Mouse (Mus musculus) gonadal fat pad, adult 2 months (tissue): ENCODE data around the gene Kcnq1. TPM values are rescaled to one million over a fixed set of nuclear protein-coding genes. Genes with fewer than 3 reads are reported as not detected.
A peak's percentile ranks its signal among the peaks of the same experiment; 100 is the strongest.

Experiments used
- DNase-seq: peaks from one replicate; pipeline ENCODE4 v3.0.0-alpha.2; 2012; ENCODE audit warnings: low read depth
- polyA plus RNA-seq: library from polyadenylated mRNA; depleted of rRNA; stranded (reverse); fragments of >200 nt; gene quantifications from 2 replicates; pipeline ENCODE4 v1.2.3, GENCODE M21; 2012

Gene Kcnq1
- polyA plus RNA-seq, 1 experiment: 19.7 TPM

DNA sequence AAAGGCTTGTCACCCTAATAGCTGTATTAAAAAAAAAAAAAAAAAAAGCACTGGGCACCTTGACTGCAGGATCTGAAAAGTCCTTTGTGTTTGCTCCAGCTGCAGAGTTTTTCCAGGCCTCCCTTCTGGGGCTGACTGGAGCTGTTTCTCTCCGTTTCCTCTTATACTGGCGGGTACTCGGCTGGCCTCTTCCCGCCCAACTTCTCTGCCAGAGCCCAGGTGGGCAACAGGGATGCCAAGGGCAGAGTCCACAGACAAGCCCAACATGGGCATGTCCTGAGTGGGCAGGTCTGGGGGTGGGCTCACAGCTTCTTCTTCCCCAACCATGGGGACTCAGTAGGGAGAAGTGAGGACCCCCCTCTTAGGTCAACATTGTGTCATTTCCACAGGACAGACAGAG, 167.6 kb downstream of the Kcnq1 start:
- no peak for DNase-seq

DNA sequence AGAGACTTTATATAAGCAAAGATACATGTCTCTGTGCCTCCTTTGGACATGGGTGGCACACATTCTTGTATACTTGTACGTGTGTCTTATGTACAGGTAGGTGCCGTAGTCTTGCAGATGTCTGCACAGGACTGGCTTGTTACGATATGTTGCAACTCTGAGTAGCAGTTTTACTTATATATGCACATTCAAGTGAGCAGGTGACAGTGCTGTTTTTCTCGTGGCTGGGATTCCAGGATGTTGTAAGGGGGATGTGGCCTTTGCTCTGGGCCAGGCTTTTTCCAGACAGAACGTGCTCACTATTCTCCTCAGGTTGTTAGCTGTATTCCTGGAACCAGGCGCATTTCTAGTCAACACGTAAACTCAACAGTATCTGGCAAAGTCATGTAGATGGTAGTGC, 168.9 kb downstream of the Kcnq1 start:
- DNase-seq: no peak

DNA sequence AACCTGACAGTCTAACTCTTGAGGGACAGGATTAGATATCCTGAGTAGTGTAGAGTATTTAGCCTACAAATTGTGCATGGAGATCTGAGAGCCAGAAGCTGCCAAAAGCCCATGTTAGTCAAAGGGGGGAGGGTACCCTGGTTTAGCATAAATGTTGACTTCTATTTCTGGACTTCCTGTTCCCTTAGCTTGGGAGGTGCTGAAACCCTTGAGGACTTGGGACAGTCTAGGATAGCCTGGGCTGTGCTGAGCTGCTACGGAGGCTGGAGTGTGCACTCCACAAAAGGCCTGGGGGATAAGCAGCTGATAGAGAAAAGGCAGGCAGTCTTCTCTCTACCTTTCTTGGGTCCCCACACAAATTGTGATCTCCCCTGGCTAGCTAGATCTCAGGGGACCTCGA, 177.5 kb downstream of the Kcnq1 start:
- no peak for DNase-seq

DNA sequence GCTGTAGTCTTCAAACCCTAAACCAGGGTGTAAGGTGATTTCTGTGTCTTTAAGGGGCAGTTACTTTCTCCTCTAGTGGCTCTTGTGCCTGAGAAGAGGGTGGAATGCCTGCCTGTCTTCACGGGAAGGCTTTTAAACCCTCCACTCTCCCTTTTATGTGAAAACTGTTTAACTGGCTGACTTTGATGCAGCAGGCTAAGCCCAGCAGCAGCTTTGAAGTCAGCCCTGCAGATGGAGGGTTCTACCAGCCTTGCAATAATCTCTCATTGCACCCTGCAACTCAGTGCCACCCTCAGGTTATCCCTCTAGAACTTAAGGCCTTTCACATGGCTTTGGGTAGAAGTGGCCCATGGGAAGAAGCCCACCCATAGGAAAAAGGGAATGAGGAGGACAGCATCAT, 178.7 kb downstream of the Kcnq1 start:
- DNase-seq: no peak

DNA sequence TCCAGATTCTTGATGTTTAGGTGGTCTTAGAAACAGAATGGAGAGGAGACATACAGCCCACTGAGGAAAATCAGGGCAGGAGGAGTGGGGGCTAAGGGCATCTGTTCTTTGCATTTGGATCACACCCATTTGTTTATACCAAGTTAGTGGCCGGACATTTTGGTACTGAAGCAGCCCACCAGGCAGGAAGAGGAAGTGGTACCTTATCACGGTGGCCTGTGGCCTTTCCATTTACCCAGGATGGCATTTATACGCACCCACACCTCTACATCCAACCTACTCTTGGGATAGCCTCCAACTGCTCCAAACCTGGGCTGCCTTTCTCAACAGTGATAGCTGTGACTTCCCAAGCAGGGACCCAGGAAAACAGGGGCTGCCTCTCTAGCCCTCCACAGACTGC, 179.3 kb downstream of the Kcnq1 start:
- DNase-seq: no peak

DNA sequence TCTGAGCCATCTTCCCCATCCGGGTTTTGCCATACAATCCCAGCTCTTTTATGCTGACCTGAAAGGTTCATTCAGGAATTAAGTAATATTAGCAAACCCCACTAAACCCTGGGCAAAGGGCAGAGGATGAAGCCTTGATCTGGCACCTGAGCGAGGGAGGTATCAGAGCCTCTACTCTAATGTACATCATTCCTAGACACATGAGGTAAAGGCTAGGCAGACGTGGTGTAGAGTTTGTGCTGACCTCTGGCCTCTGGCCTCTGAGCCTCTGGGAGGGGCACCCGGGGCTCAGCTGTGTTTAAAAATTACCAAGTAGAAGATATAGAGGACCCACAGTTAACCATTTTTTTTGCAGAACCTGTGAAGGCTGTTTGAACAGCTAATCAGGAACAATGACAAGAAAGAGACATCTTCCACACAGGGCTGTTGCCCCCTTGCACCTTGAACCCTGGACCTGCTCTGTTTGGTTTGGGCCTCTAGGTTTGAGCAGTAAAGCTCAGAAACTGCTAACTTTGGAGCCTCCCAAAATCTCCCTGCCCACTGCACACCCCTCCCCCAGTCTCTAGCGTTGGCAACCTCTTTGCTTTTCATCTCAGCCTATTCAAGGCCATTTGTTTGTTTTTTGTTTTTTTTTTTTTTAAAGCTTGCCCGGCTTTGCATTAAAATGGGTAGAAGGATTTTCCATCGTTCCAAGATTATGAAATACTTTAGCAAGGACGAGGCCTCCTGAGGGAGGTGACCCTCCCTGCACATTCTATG, 180.5 kb downstream of the Kcnq1 start:
- no peak for DNase-seq

DNA sequence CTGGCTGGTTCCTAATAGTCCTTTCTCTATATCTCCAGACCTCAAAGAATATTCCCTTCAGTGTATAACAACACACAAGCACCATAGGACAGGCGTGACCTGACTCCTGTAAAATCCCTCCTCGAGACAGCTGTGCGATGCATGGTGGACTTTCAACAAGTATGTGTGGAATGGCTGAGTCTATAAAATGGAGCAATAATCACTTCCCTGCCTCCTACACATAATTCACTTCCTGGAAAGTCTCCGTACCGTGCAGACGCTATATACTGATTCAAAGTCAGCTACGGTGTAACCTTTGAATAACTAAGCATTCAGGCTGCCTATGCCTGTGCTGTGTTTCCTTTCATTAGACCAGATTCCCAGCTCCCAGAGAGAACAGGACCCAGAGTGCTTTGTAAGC, 182.0 kb downstream of the Kcnq1 start:
- DNase-seq: no peak

DNA sequence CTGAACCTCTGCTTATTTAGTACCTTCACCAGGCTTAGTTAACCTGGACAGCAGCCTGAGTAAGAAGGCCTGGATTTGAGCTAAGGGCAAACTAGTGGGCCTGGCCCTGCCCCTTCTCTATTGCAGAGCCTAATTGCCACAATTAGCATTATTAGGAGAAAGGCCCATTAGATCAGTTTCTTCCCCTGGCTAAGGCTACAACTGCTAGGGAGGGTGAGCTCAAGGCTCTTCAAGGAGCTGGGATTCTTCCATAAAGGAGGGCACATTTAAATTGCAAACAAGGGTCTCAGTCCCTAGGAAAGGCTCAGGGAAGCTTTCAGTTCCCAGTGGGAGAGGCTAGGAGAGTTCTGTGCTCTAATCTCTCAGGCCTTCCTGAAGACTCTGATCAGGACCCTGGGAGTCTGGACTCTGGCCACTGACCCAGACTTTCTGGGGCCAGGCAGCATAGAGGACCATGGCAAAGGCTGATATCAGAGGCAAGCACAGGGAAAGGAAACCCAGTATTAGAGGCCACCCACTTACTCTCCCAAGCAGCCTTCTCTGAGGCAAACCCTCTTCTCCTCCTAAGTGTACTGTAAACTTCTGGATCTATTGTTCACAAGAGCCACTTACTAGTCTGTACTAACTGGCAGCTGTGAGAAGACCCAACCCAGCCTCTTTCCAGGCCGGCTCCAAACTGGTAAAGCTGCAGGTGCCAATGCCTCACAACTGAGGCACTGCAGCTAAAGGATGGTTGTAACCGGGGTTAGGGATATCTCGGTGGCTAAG, 183.1 kb downstream of the Kcnq1 start:
- DNase-seq: no peak

DNA sequence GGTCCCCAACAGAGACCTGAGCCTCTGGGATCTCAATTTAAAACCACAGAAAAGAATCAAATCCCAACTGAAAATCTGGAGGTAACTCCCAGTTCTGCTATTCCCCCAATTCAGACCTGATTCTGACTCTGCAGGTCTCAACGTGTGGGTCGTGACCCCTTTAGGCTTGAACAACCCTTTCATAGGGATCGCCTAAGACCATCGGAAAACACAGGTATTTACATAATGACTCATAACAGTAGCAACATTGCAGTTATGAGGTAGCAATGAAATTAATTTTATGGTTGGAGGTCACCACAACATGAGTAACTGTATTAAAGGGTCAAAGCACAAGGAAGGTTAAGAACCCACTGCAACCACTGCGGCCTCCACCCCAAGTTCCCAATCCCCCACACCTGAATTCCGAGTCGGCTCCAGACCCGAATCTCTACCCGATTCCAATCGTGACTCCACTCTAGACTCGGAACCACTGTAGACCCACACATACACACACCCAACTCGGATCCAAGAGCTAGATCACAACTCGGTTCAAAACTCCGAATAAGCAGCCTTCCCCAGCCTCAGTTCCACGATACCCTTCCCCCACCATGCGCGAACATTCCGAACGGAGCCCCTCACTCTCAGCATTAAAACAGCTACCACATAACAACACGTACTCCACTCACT, 188.7 kb downstream of the Kcnq1 start:
- no peak for DNase-seq

DNA sequence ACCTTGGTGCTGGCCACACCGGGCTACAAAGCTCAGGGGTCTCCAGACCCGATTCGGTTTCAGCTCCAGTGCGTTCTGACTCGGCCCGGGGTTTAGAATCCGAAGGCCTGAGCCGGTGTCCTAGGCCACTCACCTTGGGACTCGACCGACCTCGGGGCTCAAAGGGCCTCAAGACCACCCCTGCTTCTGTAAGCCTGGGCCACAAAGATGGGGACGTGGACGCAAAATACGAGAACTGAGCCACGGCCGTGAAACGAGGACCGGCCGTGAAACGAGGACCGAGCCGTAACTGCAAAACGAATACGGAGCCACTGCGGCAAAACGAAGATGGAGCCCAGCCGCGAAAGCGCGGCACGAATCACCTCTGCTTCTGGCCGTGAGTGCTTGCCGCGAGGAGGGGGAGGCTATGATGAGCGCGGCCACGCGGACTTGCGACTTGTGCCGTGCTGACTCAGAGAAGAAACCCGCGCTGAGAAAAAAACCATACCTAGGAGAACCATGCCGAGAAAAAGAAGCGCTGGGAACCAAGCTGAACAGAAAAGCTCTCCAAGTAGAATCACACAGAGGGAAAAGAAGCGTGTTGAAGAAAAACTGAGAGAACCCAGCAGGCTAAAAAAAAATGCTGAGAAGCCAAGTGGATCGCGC, 189.3 kb downstream of the Kcnq1 start:
- DNase-seq: no peak

DNA sequence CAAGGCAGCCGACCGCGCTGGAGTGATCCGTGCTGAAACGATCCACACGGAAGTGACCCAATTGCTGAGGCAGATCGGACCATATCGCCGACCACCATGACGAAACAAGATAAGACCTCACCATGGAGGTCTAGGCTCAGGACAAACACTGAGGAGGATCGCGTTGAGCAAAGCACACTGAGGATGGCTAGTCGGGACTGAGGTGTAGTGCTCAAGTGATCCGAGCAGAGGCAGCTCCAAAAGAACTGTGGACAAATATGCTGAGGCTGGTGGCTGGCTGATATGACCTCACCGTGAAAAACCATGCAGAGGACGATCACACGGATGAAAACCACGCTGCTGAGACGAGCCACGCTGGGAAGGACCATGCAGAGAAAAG, 189.8 kb downstream of the Kcnq1 start:
- no peak for DNase-seq

DNA sequence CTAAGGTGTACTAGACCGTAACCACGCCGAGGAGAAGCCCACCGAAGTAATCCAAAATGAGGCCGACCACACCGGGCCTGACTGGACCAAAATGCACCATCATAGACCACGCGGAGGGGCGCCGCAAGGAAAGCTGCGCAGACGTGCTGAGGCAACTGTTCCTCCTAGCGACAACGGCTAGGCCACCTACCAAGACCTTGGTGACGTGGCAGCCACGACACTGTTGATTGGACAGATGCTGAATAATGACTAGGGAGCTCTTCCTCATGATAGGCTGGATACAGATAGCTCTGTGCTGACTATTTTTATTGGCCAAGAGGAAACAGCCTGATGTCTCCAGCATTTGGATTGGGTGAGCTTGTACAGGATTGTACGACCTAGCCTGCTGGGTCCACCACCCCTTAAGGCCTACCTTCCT, 190.2 kb downstream of the Kcnq1 start:
- peak; percentile 76 for DNase-seq

DNA sequence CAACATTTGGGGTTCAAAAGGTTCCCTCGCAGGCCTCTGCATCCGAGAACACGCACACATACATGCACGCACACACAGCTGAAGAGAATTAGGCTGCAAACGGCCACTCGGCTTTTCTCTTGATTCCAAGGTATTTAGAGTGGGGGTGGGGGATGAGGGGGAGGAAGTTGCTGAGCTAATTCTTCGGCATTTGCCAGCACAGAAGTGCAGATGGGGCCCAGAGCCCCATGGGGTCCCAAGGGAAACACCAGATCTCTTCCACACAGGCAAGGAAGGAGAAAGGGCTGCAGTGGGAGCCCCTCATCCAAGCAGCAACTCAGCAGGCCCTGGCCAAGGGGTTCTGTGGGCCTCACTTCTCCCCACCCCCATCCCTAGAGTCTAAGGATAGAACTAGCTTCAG, 193.9 kb downstream of the Kcnq1 start:
- no peak for DNase-seq

DNA sequence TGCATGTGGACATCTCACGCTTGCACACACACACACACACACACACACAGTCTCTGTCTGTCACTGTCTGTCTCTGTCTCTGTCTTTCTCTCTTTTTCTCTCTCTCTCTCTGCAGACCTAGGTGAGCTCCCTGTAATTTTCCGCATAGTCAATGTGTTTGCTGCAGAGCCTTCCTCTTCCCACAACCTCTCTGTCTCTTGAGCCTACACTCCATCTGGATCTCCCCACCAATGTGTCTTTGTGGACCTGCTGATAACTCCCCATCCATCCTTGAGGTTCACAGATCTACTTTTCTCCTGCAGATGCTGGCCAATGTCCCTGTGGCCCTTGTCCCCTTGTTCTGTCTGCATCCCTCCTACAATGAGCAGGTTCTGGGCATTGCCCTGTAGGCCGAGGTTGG, 194.5 kb downstream of the Kcnq1 start:
- no peak for DNase-seq

DNA sequence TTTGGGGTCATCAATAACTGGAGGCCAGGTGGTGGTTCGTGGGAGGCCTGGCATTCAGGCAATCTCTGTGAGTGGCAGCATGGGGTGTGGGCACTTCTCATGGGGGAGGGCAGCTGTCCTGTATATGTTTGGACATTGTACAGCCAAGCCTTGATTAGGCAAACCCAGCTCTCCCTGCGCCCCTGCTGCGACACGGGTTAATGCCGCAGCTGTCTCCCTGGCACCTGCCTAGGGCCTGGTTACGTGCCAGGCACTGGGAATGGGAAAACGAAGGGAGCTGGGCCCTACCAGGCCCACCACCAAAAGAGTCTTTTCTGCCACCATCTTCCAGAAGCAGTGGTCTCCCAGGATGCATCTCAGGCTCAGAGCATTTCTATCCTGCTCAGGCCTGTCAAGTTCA, 196.0 kb downstream of the Kcnq1 start:
- DNase-seq: no peak

DNA sequence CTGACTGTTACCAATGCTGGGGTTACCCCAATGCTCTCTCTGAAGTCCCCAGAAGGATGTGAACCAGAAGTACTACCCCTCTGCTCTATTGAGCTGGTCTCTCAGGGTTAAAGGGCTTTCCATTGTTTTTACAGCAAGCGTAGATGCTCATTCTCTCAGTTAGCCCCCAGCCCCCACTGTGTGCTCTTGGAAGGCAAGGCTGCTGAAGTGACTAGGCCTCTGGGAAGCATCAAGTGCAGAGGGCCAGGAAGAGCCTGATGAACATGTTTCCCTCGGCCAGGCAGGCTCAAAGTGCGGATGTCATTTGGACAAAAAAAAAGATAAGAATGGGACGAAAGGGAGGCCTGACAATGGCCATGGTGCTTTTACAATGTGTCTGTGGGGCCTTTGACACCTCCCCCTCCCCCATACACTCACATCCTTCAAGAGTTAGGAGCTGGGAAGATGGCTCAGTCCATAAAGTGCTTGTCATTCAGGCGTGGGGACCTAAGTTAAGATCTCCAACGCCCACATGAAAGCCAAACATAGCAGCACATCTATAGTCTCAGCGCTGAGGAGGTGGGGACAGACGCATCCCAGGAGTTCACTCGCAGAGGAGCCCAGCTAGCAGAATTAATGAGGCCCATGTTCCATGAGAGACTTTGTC, 196.6 kb downstream of the Kcnq1 start:
- no peak for DNase-seq

DNA sequence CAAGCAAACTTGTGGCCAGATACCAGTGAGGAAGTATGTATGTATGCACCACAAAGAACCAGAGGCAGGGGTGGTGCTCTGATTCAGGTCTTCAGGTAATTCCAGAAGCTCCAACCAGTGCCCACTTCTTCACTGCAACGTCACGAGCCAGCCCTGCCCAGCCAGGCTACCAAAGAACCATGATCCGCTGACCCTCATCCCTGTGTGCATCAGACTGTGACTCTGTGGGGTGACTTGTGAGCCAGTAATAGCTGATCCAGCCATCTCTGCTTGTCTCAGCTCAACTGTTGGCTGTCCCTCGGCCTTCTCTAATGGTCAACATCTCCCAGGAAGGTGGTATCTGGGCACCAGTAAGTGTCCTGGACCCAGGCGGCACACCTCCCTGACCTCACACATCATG, 197.4 kb downstream of the Kcnq1 start:
- DNase-seq: no peak

DNA sequence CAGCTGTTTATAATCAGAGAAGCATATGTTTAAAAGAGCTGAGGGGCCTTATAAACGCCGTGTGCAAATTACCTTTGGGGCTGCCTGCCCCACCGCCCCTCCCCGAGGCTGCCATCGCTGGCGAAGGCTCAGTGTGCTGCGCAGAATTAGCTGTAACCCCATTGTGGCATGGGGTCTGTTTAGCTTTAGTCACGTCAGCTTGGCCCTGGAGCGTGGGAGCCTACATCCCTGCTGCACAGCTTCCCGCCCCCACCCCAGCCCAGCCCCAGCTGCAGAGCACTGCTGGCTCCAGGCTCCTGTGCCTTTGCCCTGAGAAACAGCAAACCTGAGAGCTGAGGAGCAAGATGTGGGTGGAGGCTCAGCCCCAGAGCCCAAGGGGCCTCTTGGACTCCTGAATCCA, 199.6 kb downstream of the Kcnq1 start:
- DNase-seq: no peak

DNA sequence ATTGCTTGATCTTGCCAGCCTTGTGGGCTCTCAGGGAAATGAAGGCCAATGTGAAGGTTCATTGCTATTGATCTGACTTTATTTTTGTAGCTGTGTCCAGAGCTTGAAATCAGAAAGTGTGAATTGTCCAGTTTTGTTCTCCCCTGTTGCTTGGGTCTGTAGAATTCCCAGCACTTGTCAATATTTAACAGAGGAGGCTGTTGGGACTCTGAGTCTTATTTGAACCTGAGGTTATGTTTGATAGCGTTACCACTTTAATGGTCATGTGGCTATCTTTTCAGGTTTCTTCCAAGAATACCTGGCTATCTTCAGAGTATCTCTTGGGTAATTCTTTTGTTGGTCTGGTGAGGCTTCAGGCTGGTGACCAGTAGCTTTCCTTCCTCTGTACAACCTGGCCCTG, 201.8 kb downstream of the Kcnq1 start:
- no peak for DNase-seq

DNA sequence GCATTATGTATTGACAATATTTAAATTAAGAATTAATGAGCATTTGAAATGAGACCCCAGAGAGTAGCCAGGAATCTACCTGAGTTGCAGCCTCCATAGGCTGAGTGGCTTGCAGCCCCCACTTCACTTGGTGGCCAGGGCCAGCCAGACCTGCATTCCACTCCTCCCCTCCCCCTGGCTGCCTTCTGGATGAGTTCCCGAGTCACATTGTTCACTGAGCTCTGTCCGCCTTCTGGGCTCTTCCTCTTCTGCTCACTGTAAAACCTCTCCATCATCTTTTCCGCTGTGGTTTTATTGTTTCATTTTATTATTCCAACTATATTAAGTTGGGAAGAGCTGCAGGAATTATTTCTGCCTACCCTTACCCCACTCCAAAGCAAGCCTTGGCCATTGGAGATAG, 204.1 kb downstream of the Kcnq1 start:
- no peak for DNase-seq

DNA sequence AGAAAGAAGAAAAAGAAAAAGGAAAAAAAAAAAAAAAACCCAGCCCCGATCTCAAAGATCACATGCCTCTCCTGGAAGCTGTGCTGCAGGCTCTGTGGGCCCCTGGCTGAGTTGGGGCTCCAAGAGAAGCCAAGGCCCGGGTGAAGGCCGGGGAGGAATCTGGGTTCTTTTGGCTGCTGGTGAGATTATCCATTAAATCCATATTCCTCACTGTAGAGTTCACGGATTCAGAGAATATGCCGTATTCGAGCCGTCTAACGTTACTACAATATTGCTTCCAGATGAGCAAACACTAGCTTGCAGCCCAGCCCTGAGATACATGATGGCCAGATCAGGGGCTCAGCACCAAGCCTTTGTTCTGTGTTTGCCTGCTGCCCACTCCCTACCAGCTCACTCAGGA, 204.7 kb downstream of the Kcnq1 start:
- no peak for DNase-seq

DNA sequence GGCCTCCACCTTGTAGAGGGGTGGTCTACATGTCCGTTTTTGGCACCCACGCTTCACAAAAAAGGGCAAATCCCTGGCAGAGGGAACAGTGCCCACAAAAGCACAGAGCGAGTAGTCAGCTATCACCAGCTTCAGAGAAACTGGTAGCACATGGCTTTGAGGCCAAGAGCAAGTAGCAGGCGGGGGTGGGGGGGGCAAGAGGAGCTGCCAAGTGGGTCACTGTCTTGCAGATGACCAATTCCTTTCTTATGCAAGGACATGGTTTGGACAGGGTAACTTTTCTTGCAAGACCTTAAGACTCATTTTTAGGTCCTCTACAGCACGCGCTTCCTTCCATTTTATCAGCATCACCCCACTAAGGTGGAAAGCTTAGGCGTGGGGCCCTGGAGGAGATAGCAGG, 205.3 kb downstream of the Kcnq1 start:
- no peak for DNase-seq
